Mouse (Mus musculus) testis, adult 2 months (tissue): ENCODE results near the gene Coq4.

Experiments used
- CTCF ChIP-seq: fragments of 200-500 bp; IDR thresholded peaks from 2 replicates; pipeline ENCODE4 v1.5.1; 2012; ENCODE audit warnings: low read depth, mild to moderate bottlenecking, inconsistent platforms, low read length, moderate library complexity; ENCODE audit not compliant: control insufficient read depth, insufficient read depth, insufficient replicate concordance
- POLR2A ChIP-seq: fragments of 200-500 bp; IDR thresholded peaks from 2 replicates; pipeline ENCODE4 v1.6.1; 2012; ENCODE audit warnings: low read depth, mild to moderate bottlenecking, inconsistent platforms, low read length, moderate library complexity; ENCODE audit not compliant: control insufficient read depth

GRCm38 (mm10) chr2:29820025-29820817, 32.9 kb downstream of the Coq4 start, which contains the start of gene Urm1:
- TF ChIP-seq CTCF (no peak), POLR2A (no peak)
